Mouse (Mus musculus) liver, postnatal 0 days (tissue): ENCODE data around the gene Ppfia2.

Experiments used
- CTCF ChIP-seq: sonication (generic); IDR thresholded peaks from 2 replicates; pipeline ENCODE4 v1.5.1; 2016; ENCODE audit warnings: antibody characterized with exemption, low read depth
- EP300 ChIP-seq: IDR thresholded peaks from 2 replicates; pipeline ENCODE4 v1.6.1; 2016; ENCODE audit warnings: antibody characterized with exemption, low read depth, mild to moderate bottlenecking

- no peak for TF ChIP-seq EP300
- TF ChIP-seq CTCF = no peak
Observed at GRCm38 (mm10) chr10:106775571-106775970, 305.4 kb downstream of the Ppfia2 start.
